In the genomic region with DNA sequence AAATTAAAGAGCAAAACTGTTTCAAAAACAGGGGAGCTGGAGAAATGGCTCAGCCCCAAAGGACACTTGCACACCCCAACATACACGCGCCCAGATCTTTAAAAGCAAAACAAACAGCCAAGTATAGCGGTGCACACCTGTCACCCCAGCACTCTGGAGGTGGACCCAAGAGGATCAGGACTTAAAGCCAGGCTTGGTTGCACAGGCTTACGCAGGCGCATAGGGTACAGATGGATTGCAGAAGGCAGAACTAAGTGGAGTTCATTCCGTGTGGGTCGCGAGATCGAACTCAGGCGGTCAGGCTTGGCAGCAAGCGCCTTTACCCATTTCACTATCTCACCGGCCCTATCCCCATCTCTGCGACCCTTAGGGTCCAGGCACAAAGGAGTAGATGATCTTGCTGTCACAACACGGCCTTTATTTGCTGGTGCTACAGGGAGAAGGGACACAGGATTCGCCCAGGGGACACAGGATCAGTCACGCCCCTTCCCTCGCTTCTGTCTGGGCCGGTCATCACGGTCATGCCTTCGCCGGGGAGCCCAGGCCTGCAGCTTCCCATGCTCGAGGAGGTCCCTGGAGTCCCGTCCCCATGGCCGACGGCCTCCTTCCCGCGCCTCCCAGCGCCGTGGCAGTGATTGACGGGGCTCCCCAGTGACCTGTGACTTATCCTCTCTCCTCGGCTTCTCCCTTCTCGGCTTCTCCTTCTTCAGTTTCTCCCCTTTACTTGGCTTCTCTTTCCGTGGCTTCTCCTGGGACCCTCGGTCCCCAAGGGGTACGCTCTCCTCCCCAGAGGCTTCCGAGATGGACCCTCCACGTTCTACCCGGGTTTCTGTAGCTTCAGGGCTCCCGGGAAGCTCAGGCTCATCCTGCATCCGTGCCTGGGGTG, we compare ENCODE assay signal across 9 mouse cellular contexts. TPM values are rescaled to one million over a fixed set of nuclear protein-coding genes. Genes with fewer than 3 reads are reported as not detected.
DNase-seq lines count a peak whose midpoint lies in the region; ATAC-seq and TF ChIP-seq lines count a peak whose summit lies in the region.
"Had no signal": no experiment of that assay in that cellular context is flagged by ENCODE, and none has a peak within 500 bp of the region (broad histone marks: within the 10 kb centered on the region; RNA-seq: fewer than 3 reads in every experiment).

No protein-coding gene starts in this region.

- DNase-seq in gastrocnemius, adult 2 months = peak; percentile 36
- no peak for DNase-seq in gastrocnemius, postnatal 36 days
- DNase-seq in adipocyte (ENCODE audit: low spot score) = no peak
- DNase-seq in urinary bladder, postnatal 10 days (ENCODE audit: low spot score) = no peak

- H3K27me3 ChIP-seq in E14TG2a.4 (ENCODE audit: insufficient read depth, low read length) = peaks cover 55% of the 10 kb centered on the region
- peaks cover 67% of the 10 kb centered on the region for H3K27me3 ChIP-seq in forebrain, embryonic 13.5 days
- peaks cover 60% of the 10 kb centered on the region for H3K27me3 ChIP-seq in liver, embryonic 16.5 days (ENCODE audit: control insufficient read depth, insufficient read depth, low read depth, low read length)

- WGBS in forebrain, embryonic 13.5 days = 19% methylated on average over 40 of the region's 40 CpGs
- 20% methylated on average over 40 of the region's 40 CpGs for WGBS in liver, embryonic 16.5 days (ENCODE audit: insufficient replicate concordance)

- ATAC-seq in forebrain, embryonic 13.5 days = no peak
- no peak for ATAC-seq in liver, embryonic 16.5 days (ENCODE audit: low read depth)
- no peak for ATAC-seq in erythroblast, adult 5-6 weeks (replicated peaks; ENCODE audit: low FRiP score, poor library complexity, severe bottlenecking)

- TF ChIP-seq CTCF in gastrocnemius, adult 2 months (IDR thresholded peaks at IDR 0.05) = no peak
- no peak for TF ChIP-seq CTCF in E14TG2a.4 (conservative IDR thresholded peaks at IDR 0.05; ENCODE audit: low read length)

- H3K36me3 ChIP-seq in E14TG2a.4 (ENCODE audit: insufficient read depth, low read length) = peaks cover 21% of the 10 kb centered on the region
- H3K36me3 ChIP-seq in forebrain, embryonic 13.5 days (ENCODE audit: poor library complexity, severe bottlenecking) = peaks cover 22% of the 10 kb centered on the region
- H3K36me3 ChIP-seq in liver, embryonic 16.5 days (ENCODE audit: control insufficient read depth, insufficient read depth) = peaks cover 17% of the 10 kb centered on the region

- H3K9ac ChIP-seq in forebrain, embryonic 13.5 days = peak overlapping the region; percentile 47
- no peak overlapping the region for H3K9ac ChIP-seq in liver, embryonic 16.5 days (ENCODE audit: low read depth, low read length)

- H3K4me3 ChIP-seq in gastrocnemius, adult 2 months = peak overlapping the region; percentile 74
- peak overlapping the region; percentile 65 for H3K4me3 ChIP-seq in E14TG2a.4 (replicated peaks; ENCODE audit: low read length)
- peak overlapping the region; percentile 7; the same call in 1 of the 2 replicates for H3K4me3 ChIP-seq in forebrain, embryonic 13.5 days
- H3K4me3 ChIP-seq in liver, embryonic 16.5 days (ENCODE audit: low read depth, low read length) = no peak overlapping the region

- peaks cover 70% of the 10 kb centered on the region for H3K4me1 ChIP-seq in E14TG2a.4 (replicated peaks; ENCODE audit: low read depth, low read length)
- peaks cover 34% of the 10 kb centered on the region for H3K4me1 ChIP-seq in forebrain, embryonic 13.5 days
- peaks cover 38% of the 10 kb centered on the region for H3K4me1 ChIP-seq in liver, embryonic 16.5 days (ENCODE audit: control insufficient read depth, low read depth, low read length)

- H3K4me2 ChIP-seq in forebrain, embryonic 13.5 days = peak overlapping the region; percentile 80
- 0 out of 2 replicates have a peak overlapping the region, but pooled peaks have one; percentile 0 for H3K4me2 ChIP-seq in liver, embryonic 16.5 days (ENCODE audit: low read depth, low read length)

- intact Hi-C loops in gastrocnemius, adult 2 months (cut with DNase I) = loop anchor here (5.0 kb wide), 1 partner anchor 61 kb away; no protein-coding TSS in a partner anchor
- intact Hi-C loops in gastrocnemius, postnatal 36 days (cut with DNase I) = no loop called here

- peak overlapping the region; percentile 82 for H3K27ac ChIP-seq in gastrocnemius, adult 2 months
- no peak overlapping the region for H3K27ac ChIP-seq in forebrain, embryonic 13.5 days
- no peak overlapping the region for H3K27ac ChIP-seq in liver, embryonic 16.5 days (ENCODE audit: low read length)

- H3K9me3 ChIP-seq in E14TG2a.4 (ENCODE audit: low read length) = no peaks in the 10 kb centered on the region
- no peaks in the 10 kb centered on the region for H3K9me3 ChIP-seq in forebrain, embryonic 13.5 days (replicated peaks)
- no peaks in the 10 kb centered on the region for H3K9me3 ChIP-seq in liver, embryonic 16.5 days (replicated peaks; ENCODE audit: control insufficient read depth, low read length)

RNA-seq across cellular contexts. Expression of a gene that starts 3.3 kb away (rescaled TPM):
- under 1 TPM; 0.38 to 0.98 TPM for total RNA-seq in gastrocnemius, adult 2 months (2021)
- total RNA-seq in gastrocnemius, postnatal 36 days (2021) = under 1 TPM; 0.25 to 0.41 TPM
- polyA plus RNA-seq in forebrain, embryonic 13.5 days (2015; fragmentation: Nextera tagmentation; extraction: Ambion mirVana) = 0.13 TPM in 1 of 2 replicates, not detected in the other
- polyA plus RNA-seq in liver, embryonic 16.5 days (2015; fragmentation: Nextera tagmentation; extraction: Ambion mirVana) = 0.08 TPM in 1 of 2 replicates, not detected in the other
- not detected in 2 replicates for total RNA-seq in erythroblast, adult 5-6 weeks (2015; ENCODE audit: low replicate concordance)
- not detected in 2 replicates for total RNA-seq in erythroblast, adult 5-6 weeks (2017; ENCODE audit: low replicate concordance)

RNA-seq across cellular contexts. Expression of a gene that starts 5.0 kb away (rescaled TPM):
- total RNA-seq in gastrocnemius, adult 2 months (2021) = 100 to 1,000 TPM; 397 to 414 TPM
- total RNA-seq in gastrocnemius, postnatal 36 days (2021) = 100 to 1,000 TPM; 387 to 405 TPM
- 0.26 TPM in 1 of 2 replicates, not detected in the other for polyA plus RNA-seq in forebrain, embryonic 13.5 days (2015; fragmentation: Nextera tagmentation; extraction: Ambion mirVana)
- polyA plus RNA-seq in liver, embryonic 16.5 days (2015; fragmentation: Nextera tagmentation; extraction: Ambion mirVana) = 0.54 and 1.2 TPM in 2 replicates
- total RNA-seq in erythroblast, adult 5-6 weeks (2015; ENCODE audit: low replicate concordance) = not detected in 2 replicates
- total RNA-seq in erythroblast, adult 5-6 weeks (2017; ENCODE audit: low replicate concordance) = not detected in 2 replicates
- total RNA-seq: liver, adult 2 months had no signal
- polyA plus RNA-seq: liver, adult 2 months had no signal

RNA-seq across cellular contexts. Expression of a gene that starts 9.9 kb away (rescaled TPM):
- 10 to 100 TPM; 22.3 to 29.8 TPM for total RNA-seq in gastrocnemius, adult 2 months (2021)
- 10 to 100 TPM; 21.6 to 22.5 TPM for total RNA-seq in gastrocnemius, postnatal 36 days (2021)
- 141 and 151 TPM in 2 replicates for polyA plus RNA-seq in forebrain, embryonic 13.5 days (2015; fragmentation: Nextera tagmentation; extraction: Ambion mirVana)
- 61.4 and 64.7 TPM in 2 replicates for polyA plus RNA-seq in liver, embryonic 16.5 days (2015; fragmentation: Nextera tagmentation; extraction: Ambion mirVana)
- total RNA-seq in erythroblast, adult 5-6 weeks (2015; ENCODE audit: low replicate concordance) = 24.5 and 45.2 TPM in 2 replicates
- 8.2 and 13.9 TPM in 2 replicates for total RNA-seq in erythroblast, adult 5-6 weeks (2017; ENCODE audit: low replicate concordance)

RNA-seq across cellular contexts. Expression of a gene that starts 10.3 kb away (rescaled TPM):
- total RNA-seq in gastrocnemius, adult 2 months (2021) = 10 to 100 TPM; 28.9 to 29.1 TPM
- 10 to 100 TPM; 23.1 to 29.4 TPM for total RNA-seq in gastrocnemius, postnatal 36 days (2021)
- 63.5 and 67.3 TPM in 2 replicates for polyA plus RNA-seq in forebrain, embryonic 13.5 days (2015; fragmentation: Nextera tagmentation; extraction: Ambion mirVana)
- 23.4 and 30.1 TPM in 2 replicates for polyA plus RNA-seq in liver, embryonic 16.5 days (2015; fragmentation: Nextera tagmentation; extraction: Ambion mirVana)
- total RNA-seq in erythroblast, adult 5-6 weeks (2015; ENCODE audit: low replicate concordance) = 19.6 and 26.5 TPM in 2 replicates
- 7.2 and 11.2 TPM in 2 replicates for total RNA-seq in erythroblast, adult 5-6 weeks (2017; ENCODE audit: low replicate concordance)

RNA-seq across cellular contexts. Expression of a gene that starts 18.1 kb away (rescaled TPM):
- total RNA-seq in gastrocnemius, adult 2 months (2021) = 100 to 1,000 TPM; 579 to 691 TPM
- total RNA-seq in gastrocnemius, postnatal 36 days (2021) = 100 to 1,000 TPM; 611 to 682 TPM
- polyA plus RNA-seq in forebrain, embryonic 13.5 days (2015; fragmentation: Nextera tagmentation; extraction: Ambion mirVana) = 1,581 and 1,699 TPM in 2 replicates
- 1,363 and 1,382 TPM in 2 replicates for polyA plus RNA-seq in liver, embryonic 16.5 days (2015; fragmentation: Nextera tagmentation; extraction: Ambion mirVana)
- total RNA-seq in erythroblast, adult 5-6 weeks (2015; ENCODE audit: low replicate concordance) = 1,067 and 1,159 TPM in 2 replicates
- 242 and 348 TPM in 2 replicates for total RNA-seq in erythroblast, adult 5-6 weeks (2017; ENCODE audit: low replicate concordance)

Comparison
In these comparisons a context has a peak if more than half of its experiments do, and no peak if none do; other contexts are left out.
1. RNA of a gene that starts 5.0 kb away (total RNA-seq): 397 to 414 TPM in gastrocnemius, adult 2 months and 387 to 405 TPM in gastrocnemius, postnatal 36 days; not detected in erythroblast, adult 5-6 weeks; every median in the first group is over 100 times any median in the second.